Mouse (Mus musculus): Measurements from ENCODE around the gene 9430038I01Rik.
"Not testable (repeated sequence)": the region's sequence is repeated elsewhere in the genome, so short reads cannot be mapped to it uniquely, and the experiment has no call there.

DNA sequence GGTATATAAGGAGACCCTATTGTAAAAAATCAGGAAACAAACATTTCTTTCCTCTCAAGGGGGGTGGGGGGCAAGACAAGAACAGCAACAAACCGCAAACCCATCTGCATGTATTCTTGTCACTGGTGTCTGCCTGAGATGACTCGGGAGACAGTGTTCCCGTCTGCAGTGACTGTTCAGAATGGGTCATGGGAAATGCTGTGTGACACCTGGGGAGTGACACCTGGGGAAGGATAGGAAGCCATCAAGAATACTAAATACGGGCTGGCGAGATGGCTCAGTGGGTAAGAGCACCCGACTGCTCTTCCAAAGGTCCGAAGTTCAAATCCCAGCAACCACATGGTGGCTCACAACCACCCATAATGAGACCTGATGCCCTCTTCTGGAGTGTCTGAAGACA, 28.4 kb upstream of the 9430038I01Rik start:
- not testable (repeated sequence) for TF ChIP-seq CTCF (IDR thresholded peaks at IDR 0.05; ENCODE audit: low read depth, low read length); POLR2A (IDR thresholded peaks at IDR 0.05; ENCODE audit: borderline replicate concordance, low read depth, low read length)

Data from bone marrow macrophage, adult 2 months (primary cell).